Mouse (Mus musculus) forebrain, embryonic 11.5 days (tissue): ENCODE data around the gene Map4k4. TPM values are rescaled to one million over a fixed set of nuclear protein-coding genes. Genes with fewer than 3 reads are reported as not detected.
A peak's percentile ranks its signal among the peaks of the same experiment; 100 is the strongest.

Source experiments
- ATAC-seq: fragments of 200-750 bp; cut with Nextera tagmentation; replicated peaks from 2 replicates; pipeline ENCODE4 v1.8.0; 2017; ENCODE audit warnings: moderate TSS enrichment; ENCODE audit not compliant: low FRiP score
- DNase-seq: peaks from one replicate; pipeline ENCODE4 v3.0.0-alpha.2; 2017; ENCODE audit warnings: low spot score
- H3K27ac ChIP-seq: fragments of 300-500 bp; sonication (generic); 2 replicates; pipeline ENCODE4 v1.5.1; 2014; ENCODE audit warnings: low read depth, low read length
- H3K27me3 ChIP-seq: fragments of 300-500 bp; sonication (generic); 2 replicates; pipeline ENCODE4 v1.6.1; 2014; ENCODE audit warnings: mild to moderate bottlenecking, low read length, mixed read lengths; ENCODE audit not compliant: control insufficient read depth, insufficient read depth
- H3K36me3 ChIP-seq: fragments of 300-500 bp; sonication (generic); 2 replicates; pipeline ENCODE4 v1.6.1; 2014; ENCODE audit warnings: mild to moderate bottlenecking, low read length, moderate library complexity, mixed read lengths; ENCODE audit not compliant: control insufficient read depth, insufficient read depth
- H3K4me1 ChIP-seq: fragments of 300-500 bp; sonication (generic); replicated peaks from 2 replicates; pipeline ENCODE4 v1.6.1; 2014; ENCODE audit warnings: low read length, mixed read lengths; ENCODE audit not compliant: control insufficient read depth, insufficient read depth
- H3K4me2 ChIP-seq: fragments of 300-500 bp; sonication (generic); 2 replicates; pipeline ENCODE4 v1.6.1; 2014; ENCODE audit warnings: low read depth, mild to moderate bottlenecking, low read length, moderate library complexity, mixed read lengths; ENCODE audit not compliant: severe bottlenecking
- H3K4me3 ChIP-seq: fragments of 300-500 bp; sonication (generic); 2 replicates; pipeline ENCODE4 v1.5.1; 2014; ENCODE audit warnings: low read depth, low read length
- H3K9ac ChIP-seq: fragments of 300-500 bp; sonication (generic); 2 replicates; pipeline ENCODE4 v1.6.1; 2014; ENCODE audit warnings: low read length
- H3K9me3 ChIP-seq: fragments of 300-500 bp; sonication (generic); 2 replicates; pipeline ENCODE4 v1.6.1; 2016; ENCODE audit warnings: low read length, mixed read lengths; ENCODE audit not compliant: control insufficient read depth
- WGBS: fragments of 180-500 bp; shearing (Covaris S2); extraction: QIAGEN DNeasy Blood & Tissue Kit; methylation state at CpG from one replicate; pipeline ENCODE4 v1.1.7; 2014; 5-methylcytosine and 5-hydroxymethylcytosine counted together
- polyA plus RNA-seq: library from polyadenylated mRNA; unstranded; fragments of >200 nt; fragmentation: Nextera tagmentation; extraction: Ambion mirVana; gene quantifications from 2 replicates; pipeline ENCODE4 v1.2.1, GENCODE M21; 2014

Gene Map4k4
- polyA plus RNA-seq, 1 experiment from 2014 or later: 52.4 TPM

DNA sequence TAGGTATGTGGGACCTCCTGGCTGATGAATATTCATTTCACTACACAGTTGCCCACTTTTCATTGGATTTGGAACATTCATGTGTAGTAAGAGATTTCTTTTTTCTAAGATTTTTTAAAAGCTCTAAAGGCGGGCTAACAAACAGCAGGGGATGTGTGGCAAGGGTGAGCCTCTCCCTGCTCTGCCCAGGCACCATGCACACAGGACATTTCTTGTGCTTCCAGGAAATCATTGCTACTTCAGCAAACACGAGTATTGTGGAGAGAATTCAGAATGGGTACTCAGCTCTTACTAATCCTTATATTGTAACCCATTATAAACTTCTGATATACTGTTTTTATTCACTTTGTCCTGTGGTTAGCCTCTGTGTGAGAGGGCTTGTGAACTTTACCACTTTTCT, 94.9 kb downstream of the Map4k4 start:
- no peak overlapping the region for H3K27ac ChIP-seq
- no peak overlapping the region for H3K4me2 ChIP-seq
- H3K27me3 ChIP-seq: no peaks in the 10 kb centered on the region
- no peak for DNase-seq
- ATAC-seq: no peak
- 87% methylated on average over 2 of the region's 2 CpGs for WGBS
- H3K9me3 ChIP-seq: no peaks in the 10 kb centered on the region
- H3K9ac ChIP-seq: no peak overlapping the region
- H3K4me1 ChIP-seq: no peaks in the 10 kb centered on the region
- H3K36me3 ChIP-seq: peaks cover 22% of the 10 kb centered on the region
- no peak overlapping the region for H3K4me3 ChIP-seq

DNA sequence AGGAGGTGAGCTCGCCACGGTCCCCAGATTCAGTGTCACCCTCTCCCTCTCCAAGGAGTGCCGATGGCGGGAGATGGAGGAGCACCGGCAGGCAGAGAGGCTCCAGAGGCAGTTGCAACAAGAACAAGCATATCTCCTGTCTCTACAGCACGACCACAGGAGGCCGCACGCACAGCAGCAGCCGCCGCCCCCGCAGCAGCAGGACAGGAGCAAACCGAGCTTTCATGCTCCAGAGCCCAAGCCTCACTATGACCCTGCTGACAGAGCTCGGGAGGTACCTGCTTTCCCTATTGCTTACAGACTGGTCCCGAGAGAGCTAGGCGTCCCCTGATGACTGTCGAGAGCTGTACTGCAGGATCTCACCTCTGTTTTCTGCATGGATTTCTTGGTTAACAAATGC, 99.8 kb downstream of the Map4k4 start:
- H3K27ac ChIP-seq: no peak overlapping the region
- ATAC-seq (no peak), DNase-seq (no peak)
- H3K4me1 ChIP-seq: no peaks in the 10 kb centered on the region
- H3K9me3 ChIP-seq: no peaks in the 10 kb centered on the region
- no peak overlapping the region for H3K4me2 ChIP-seq
- no peaks in the 10 kb centered on the region for H3K27me3 ChIP-seq
- no peak overlapping the region for H3K9ac ChIP-seq
- H3K4me3 ChIP-seq: no peak overlapping the region
- WGBS: 89% methylated on average over 16 of the region's 16 CpGs
- H3K36me3 ChIP-seq: peaks cover 21% of the 10 kb centered on the region

GRCm38 (mm10) chr1:40000899-40001298, 100.2 kb downstream of the Map4k4 start:
- Histone ChIP-seq H3K27me3 (no peaks in the 10 kb centered on the region), H3K9ac (no peak overlapping the region), H3K4me3 (no peak overlapping the region), H3K4me1 (no peaks in the 10 kb centered on the region), H3K4me2 (no peak overlapping the region), H3K36me3 (peaks cover 24% of the 10 kb centered on the region), H3K27ac (no peak overlapping the region), H3K9me3 (no peaks in the 10 kb centered on the region)
- no peak for ATAC-seq
- WGBS: 72% methylated on average over 5 of the region's 5 CpGs
- DNase-seq: no peak

DNA sequence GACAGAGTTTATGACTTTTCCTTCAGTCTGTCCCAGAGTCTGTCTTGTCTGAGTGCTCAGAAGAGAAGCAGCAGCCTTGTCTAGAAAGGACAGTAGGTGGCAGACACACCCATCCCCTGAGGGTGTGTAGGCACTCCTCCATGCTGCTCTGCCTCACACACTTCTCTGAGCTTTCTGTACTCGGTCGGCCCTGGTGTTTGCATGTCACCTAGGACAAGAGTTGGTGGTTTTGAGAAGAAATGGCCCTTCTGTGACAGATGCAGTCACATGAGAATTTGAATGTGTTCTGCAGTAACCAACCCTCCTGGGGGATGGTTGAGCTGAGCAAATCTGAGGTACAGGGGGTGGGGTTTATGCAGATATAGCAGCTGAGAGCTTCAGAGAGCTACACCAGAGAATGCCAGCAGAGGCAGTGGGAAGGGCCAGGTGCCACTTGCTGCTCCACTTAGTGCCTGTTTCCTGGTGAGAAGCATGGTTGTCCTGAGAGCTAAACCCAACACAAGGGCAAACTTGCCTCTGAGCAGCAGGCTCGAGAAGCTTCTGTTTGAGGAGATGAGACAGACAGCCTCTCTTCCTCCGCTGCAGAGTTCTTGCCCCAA, 101.5 kb downstream of the Map4k4 start:
- Histone ChIP-seq H3K36me3 (peaks cover 26% of the 10 kb centered on the region), H3K4me3 (no peak overlapping the region), H3K27me3 (no peaks in the 10 kb centered on the region), H3K9me3 (no peaks in the 10 kb centered on the region), H3K27ac (no peak overlapping the region), H3K4me2 (no peak overlapping the region), H3K9ac (no peak overlapping the region), H3K4me1 (no peaks in the 10 kb centered on the region)
- DNase-seq: no peak
- 83% methylated on average over 4 of the region's 4 CpGs for WGBS
- ATAC-seq: no peak

DNA sequence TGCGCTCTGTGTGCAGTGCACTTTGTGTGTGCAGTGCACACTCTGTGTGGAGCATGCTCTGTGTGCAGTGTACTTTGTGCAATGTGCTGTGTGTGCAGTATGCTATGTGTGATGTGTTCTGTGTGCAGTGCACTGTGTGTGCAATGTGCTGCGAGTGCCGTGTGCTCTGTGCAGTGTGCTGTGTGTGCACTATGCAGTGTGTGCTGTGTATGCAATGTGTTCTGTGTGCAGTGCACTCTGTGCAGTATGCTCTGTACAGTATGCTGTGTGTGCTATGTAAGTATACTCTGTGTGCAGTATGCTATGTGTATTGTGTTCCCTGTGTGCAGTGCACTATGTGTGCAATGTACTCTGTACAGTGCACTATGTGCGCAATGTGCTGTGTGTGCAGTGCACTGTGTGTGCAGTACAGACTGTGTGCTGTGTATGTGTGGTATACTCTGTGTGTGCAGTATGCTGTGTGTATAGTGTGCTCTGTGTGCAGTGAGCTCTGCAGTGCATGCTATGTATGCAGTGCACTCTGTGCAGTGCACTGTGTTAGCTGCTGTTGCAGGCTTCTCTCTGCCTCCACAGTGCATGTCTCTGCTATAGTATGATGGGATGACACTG, 105.4 kb downstream of the Map4k4 start:
- Histone ChIP-seq H3K4me1 (no peaks in the 10 kb centered on the region), H3K36me3 (peaks cover 35% of the 10 kb centered on the region), H3K4me2 (no peak overlapping the region), H3K9ac (no peak overlapping the region), H3K27me3 (no peaks in the 10 kb centered on the region), H3K4me3 (no peak overlapping the region), H3K9me3 (no peaks in the 10 kb centered on the region), H3K27ac (no peak overlapping the region)
- 0 out of 2 replicates have a peak, but pooled peaks have one; percentile 24 for ATAC-seq
- WGBS: 96% methylated on average over 4 of the region's 4 CpGs
- DNase-seq: no peak

GRCm38 (mm10) chr1:40007962-40008471, 107.3 kb downstream of the Map4k4 start:
- WGBS: 89% methylated on average over 17 of the region's 17 CpGs
- peak; percentile 30 for DNase-seq
- no peaks in the 10 kb centered on the region for H3K27me3 ChIP-seq
- H3K4me1 ChIP-seq: no peaks in the 10 kb centered on the region
- no peak overlapping the region for H3K27ac ChIP-seq
- no peaks in the 10 kb centered on the region for H3K9me3 ChIP-seq
- no peak overlapping the region for H3K9ac ChIP-seq
- no peak overlapping the region for H3K4me3 ChIP-seq
- no peak overlapping the region for H3K4me2 ChIP-seq
- no peak for ATAC-seq
- H3K36me3 ChIP-seq: peaks cover 43% of the 10 kb centered on the region

GRCm38 (mm10) chr1:40012696-40013095, 112.0 kb downstream of the Map4k4 start:
- Histone ChIP-seq H3K36me3 (peaks cover 40% of the 10 kb centered on the region), H3K4me1 (no peaks in the 10 kb centered on the region), H3K27ac (no peak overlapping the region), H3K4me3 (no peak overlapping the region), H3K9me3 (no peaks in the 10 kb centered on the region), H3K27me3 (no peaks in the 10 kb centered on the region), H3K9ac (no peak overlapping the region), H3K4me2 (no peak overlapping the region)
- WGBS: 94% methylated on average over 8 of the region's 8 CpGs
- no peak for ATAC-seq
- DNase-seq: no peak

- WGBS: 85% methylated on average over 7 of the region's 7 CpGs
- ATAC-seq (no peak), DNase-seq (no peak)
- Histone ChIP-seq H3K4me3 (no peak overlapping the region), H3K27me3 (no peaks in the 10 kb centered on the region), H3K27ac (no peak overlapping the region), H3K9ac (no peak overlapping the region), H3K9me3 (no peaks in the 10 kb centered on the region), H3K4me1 (no peaks in the 10 kb centered on the region), H3K4me2 (no peak overlapping the region), H3K36me3 (peaks cover 35% of the 10 kb centered on the region)
Measured at GRCm38 (mm10) chr1:40015066-40015678, 114.5 kb downstream of the Map4k4 start.
